Mouse (Mus musculus): ENCODE data around the gene Csmd2. TPM values are rescaled to one million over a fixed set of nuclear protein-coding genes. Genes with fewer than 3 reads are reported as not detected.

Gene Csmd2
- polyA plus RNA-seq, 1 experiment: 289 TPM

- Histone ChIP-seq H3K4me3 (replicated peaks; ENCODE audit: control insufficient read depth, low read depth, low read length) (no peak overlapping the region), H3K27ac (ENCODE audit: control insufficient read depth, insufficient read depth, low read depth, low read length, poor library complexity) (no peak overlapping the region), H3K4me1 (ENCODE audit: control insufficient read depth, insufficient read depth, low read length) (no peaks in the 10 kb centered on the region)
- 54% methylated on average over 3 of the region's 3 CpGs for WGBS
- TF ChIP-seq POLR2A (IDR thresholded peaks at IDR 0.05; ENCODE audit: borderline replicate concordance, control insufficient read depth, low read depth, low read length) (no peak), CTCF (IDR thresholded peaks at IDR 0.05; ENCODE audit: control insufficient read depth, insufficient read depth, low read length) (no peak)
Observed at GRCm38 (mm10) chr4:128392279-128392678, 404.6 kb downstream of the Csmd2 start.

GRCm38 (mm10) chr4:128393864-128394263, 406.2 kb downstream of the Csmd2 start:
- TF ChIP-seq CTCF (IDR thresholded peaks at IDR 0.05; ENCODE audit: control insufficient read depth, insufficient read depth, low read length) (no peak), POLR2A (IDR thresholded peaks at IDR 0.05; ENCODE audit: borderline replicate concordance, control insufficient read depth, low read depth, low read length) (no peak)
- WGBS: 82% methylated on average over 4 of the region's 4 CpGs

GRCm38 (mm10) chr4:128396616-128397015, 409.0 kb downstream of the Csmd2 start:
- 83% methylated on average over 5 of the region's 5 CpGs for WGBS
- no peaks in the 10 kb centered on the region for H3K4me1 ChIP-seq (ENCODE audit: control insufficient read depth, insufficient read depth, low read length)
- no peak for TF ChIP-seq CTCF (IDR thresholded peaks at IDR 0.05; ENCODE audit: control insufficient read depth, insufficient read depth, low read length)
- no peak for TF ChIP-seq POLR2A (IDR thresholded peaks at IDR 0.05; ENCODE audit: borderline replicate concordance, control insufficient read depth, low read depth, low read length)
- H3K4me3 ChIP-seq (replicated peaks; ENCODE audit: control insufficient read depth, low read depth, low read length): no peak overlapping the region
- H3K27ac ChIP-seq (ENCODE audit: control insufficient read depth, insufficient read depth, low read depth, low read length, poor library complexity): no peak overlapping the region

More at GRCm38 (mm10) chr4:128393864-128394263, 406.2 kb downstream of the Csmd2 start:
- Histone ChIP-seq H3K4me3 (replicated peaks; ENCODE audit: control insufficient read depth, low read depth, low read length) (no peak overlapping the region), H3K4me1 (ENCODE audit: control insufficient read depth, insufficient read depth, low read length) (no peaks in the 10 kb centered on the region), H3K27ac (ENCODE audit: control insufficient read depth, insufficient read depth, low read depth, low read length, poor library complexity) (no peak overlapping the region)

- WGBS: 70% methylated on average over 7 of the region's 7 CpGs
- H3K27ac ChIP-seq (ENCODE audit: control insufficient read depth, insufficient read depth, low read depth, low read length, poor library complexity): no peak overlapping the region
- no peak overlapping the region for H3K4me3 ChIP-seq (replicated peaks; ENCODE audit: control insufficient read depth, low read depth, low read length)
- no peak for TF ChIP-seq POLR2A (IDR thresholded peaks at IDR 0.05; ENCODE audit: borderline replicate concordance, control insufficient read depth, low read depth, low read length)
- TF ChIP-seq CTCF (IDR thresholded peaks at IDR 0.05; ENCODE audit: control insufficient read depth, insufficient read depth, low read length): no peak
- no peaks in the 10 kb centered on the region for H3K4me1 ChIP-seq (ENCODE audit: control insufficient read depth, insufficient read depth, low read length)
Observed at GRCm38 (mm10) chr4:128397804-128398203, 410.1 kb downstream of the Csmd2 start.

GRCm38 (mm10) chr4:128398948-128399347, 411.3 kb downstream of the Csmd2 start:
- Histone ChIP-seq H3K4me1 (ENCODE audit: control insufficient read depth, insufficient read depth, low read length) (no peaks in the 10 kb centered on the region), H3K27ac (ENCODE audit: control insufficient read depth, insufficient read depth, low read depth, low read length, poor library complexity) (no peak overlapping the region), H3K4me3 (replicated peaks; ENCODE audit: control insufficient read depth, low read depth, low read length) (no peak overlapping the region)
- 64% methylated on average over 7 of the region's 7 CpGs for WGBS
- TF ChIP-seq CTCF (IDR thresholded peaks at IDR 0.05; ENCODE audit: control insufficient read depth, insufficient read depth, low read length) (no peak), POLR2A (IDR thresholded peaks at IDR 0.05; ENCODE audit: borderline replicate concordance, control insufficient read depth, low read depth, low read length) (no peak)

- H3K4me1 ChIP-seq (ENCODE audit: control insufficient read depth, insufficient read depth, low read length): no peaks in the 10 kb centered on the region
- WGBS: 79% methylated on average over 6 of the region's 6 CpGs
- no peak for TF ChIP-seq POLR2A (IDR thresholded peaks at IDR 0.05; ENCODE audit: borderline replicate concordance, control insufficient read depth, low read depth, low read length)
- no peak for TF ChIP-seq CTCF (IDR thresholded peaks at IDR 0.05; ENCODE audit: control insufficient read depth, insufficient read depth, low read length)
- no peak overlapping the region for H3K4me3 ChIP-seq (replicated peaks; ENCODE audit: control insufficient read depth, low read depth, low read length)
- no peak overlapping the region for H3K27ac ChIP-seq (ENCODE audit: control insufficient read depth, insufficient read depth, low read depth, low read length, poor library complexity)
Observed at GRCm38 (mm10) chr4:128400016-128400415, 412.4 kb downstream of the Csmd2 start.

- no peak overlapping the region for H3K4me3 ChIP-seq (replicated peaks; ENCODE audit: control insufficient read depth, low read depth, low read length)
- no peak overlapping the region for H3K27ac ChIP-seq (ENCODE audit: control insufficient read depth, insufficient read depth, low read depth, low read length, poor library complexity)
- WGBS: 80% methylated on average over 3 of the region's 3 CpGs
- H3K4me1 ChIP-seq (ENCODE audit: control insufficient read depth, insufficient read depth, low read length): no peaks in the 10 kb centered on the region
- TF ChIP-seq CTCF (IDR thresholded peaks at IDR 0.05; ENCODE audit: control insufficient read depth, insufficient read depth, low read length) (no peak), POLR2A (IDR thresholded peaks at IDR 0.05; ENCODE audit: borderline replicate concordance, control insufficient read depth, low read depth, low read length) (no peak)
Observed at GRCm38 (mm10) chr4:128401591-128401990, 413.9 kb downstream of the Csmd2 start.

- Histone ChIP-seq H3K4me1 (ENCODE audit: control insufficient read depth, insufficient read depth, low read length) (no peaks in the 10 kb centered on the region), H3K4me3 (replicated peaks; ENCODE audit: control insufficient read depth, low read depth, low read length) (no peak overlapping the region), H3K27ac (ENCODE audit: control insufficient read depth, insufficient read depth, low read depth, low read length, poor library complexity) (no peak overlapping the region)
- TF ChIP-seq CTCF (IDR thresholded peaks at IDR 0.05; ENCODE audit: control insufficient read depth, insufficient read depth, low read length): no peak
- no peak for TF ChIP-seq POLR2A (IDR thresholded peaks at IDR 0.05; ENCODE audit: borderline replicate concordance, control insufficient read depth, low read depth, low read length)
- WGBS: 56% methylated on average over 1 of the region's 1 CpGs
Observed at GRCm38 (mm10) chr4:128402706-128403105, 415.0 kb downstream of the Csmd2 start.

- TF ChIP-seq CTCF (IDR thresholded peaks at IDR 0.05; ENCODE audit: control insufficient read depth, insufficient read depth, low read length) (no peak), POLR2A (IDR thresholded peaks at IDR 0.05; ENCODE audit: borderline replicate concordance, control insufficient read depth, low read depth, low read length) (no peak)
- H3K4me1 ChIP-seq (ENCODE audit: control insufficient read depth, insufficient read depth, low read length): no peaks in the 10 kb centered on the region
- no peak overlapping the region for H3K4me3 ChIP-seq (replicated peaks; ENCODE audit: control insufficient read depth, low read depth, low read length)
- WGBS: 80% methylated on average over 3 of the region's 3 CpGs
- no peak overlapping the region for H3K27ac ChIP-seq (ENCODE audit: control insufficient read depth, insufficient read depth, low read depth, low read length, poor library complexity)
Observed at GRCm38 (mm10) chr4:128405576-128405975, 417.9 kb downstream of the Csmd2 start.
